Mouse (Mus musculus): ENCODE results near the gene Ucn.

The Ucn gene

DNA sequence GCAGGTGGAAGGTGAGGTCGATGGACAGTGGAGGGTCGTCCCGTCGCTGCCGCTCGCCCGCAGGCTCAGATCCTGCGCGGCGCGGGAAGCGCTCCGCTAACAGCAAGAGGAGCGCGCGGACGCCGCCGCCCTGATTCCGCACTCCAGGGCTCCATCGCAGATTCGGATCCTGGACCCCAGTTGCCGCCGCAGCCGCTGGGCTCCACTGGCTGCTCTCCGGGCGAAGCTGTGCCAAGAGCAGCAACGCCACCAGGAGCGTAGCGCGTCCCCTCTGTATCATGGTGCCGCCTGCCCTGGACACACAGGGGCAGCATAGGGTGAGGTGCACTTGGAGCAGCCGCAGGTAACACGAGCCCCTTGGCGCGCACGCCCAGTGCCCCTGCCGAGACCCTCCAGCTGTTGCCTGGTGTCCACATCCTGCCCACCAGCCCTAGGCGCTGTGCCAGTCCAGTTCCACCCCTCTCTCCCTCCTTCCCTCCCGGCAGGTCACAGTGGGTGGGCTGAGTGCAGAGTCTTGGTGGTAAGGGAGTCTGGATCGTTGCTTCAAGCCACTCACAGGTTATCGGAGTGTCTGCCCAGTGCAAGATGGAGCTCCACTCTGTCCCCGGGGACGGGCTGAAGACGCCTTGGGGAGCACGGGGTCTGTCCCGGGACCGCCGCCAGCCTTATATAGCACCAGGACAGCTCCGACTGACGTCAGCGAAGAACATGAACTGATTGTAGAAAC lies at the start of gene Ucn:
TSS of gene Ucn (minus strand) at position 589 of the 727 bp plus-strand sequence.
- peak; percentile 34 for DNase-seq

DNA sequence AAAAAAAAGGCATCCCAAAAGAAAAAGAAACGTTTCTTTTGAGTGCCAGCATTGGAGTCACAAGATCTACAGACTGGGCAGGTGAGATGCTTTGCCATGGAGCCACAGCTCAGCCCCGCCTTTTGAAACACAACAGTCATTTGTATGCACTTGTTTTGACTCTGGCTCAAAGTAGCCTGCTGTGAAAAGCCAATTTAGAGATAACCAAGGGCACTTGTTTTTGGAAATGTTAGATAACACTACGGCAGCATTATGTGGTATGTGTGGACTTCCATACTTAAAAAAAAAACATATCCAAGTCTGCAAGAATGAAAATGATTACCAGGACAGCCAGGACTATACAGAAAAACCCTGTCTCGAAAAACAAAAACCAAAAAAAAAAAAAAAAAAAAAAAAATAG lies 45.0 kb upstream of the Ucn start:
- DNase-seq, result no peak

DNA sequence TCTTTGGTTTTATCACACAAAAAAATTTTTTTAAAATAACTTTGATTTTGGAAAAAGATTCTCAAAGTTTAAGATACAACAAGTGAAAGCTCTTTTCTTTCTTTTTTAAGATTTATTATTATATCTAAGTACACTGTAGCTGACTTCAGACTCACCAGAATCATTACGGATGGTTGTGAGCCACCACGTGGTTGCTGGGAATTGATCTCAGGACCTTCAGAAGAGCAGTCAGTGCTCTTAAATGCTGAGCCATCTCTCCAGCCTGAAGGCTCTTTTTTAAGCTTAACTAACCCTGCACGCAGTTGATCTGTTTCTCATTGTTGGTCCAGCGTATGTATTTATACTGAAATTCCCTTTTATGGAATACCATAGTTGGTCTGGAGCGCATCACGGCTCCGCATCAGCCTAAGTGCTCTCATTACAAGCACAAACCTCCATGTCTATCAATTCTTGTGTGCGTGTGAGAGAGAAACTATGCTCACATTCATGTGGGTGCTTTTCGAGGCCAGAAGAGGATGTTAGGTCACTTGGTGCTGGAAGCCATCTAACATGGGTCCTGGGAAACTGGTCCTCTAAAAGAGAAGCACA lies 42.6 kb upstream of the Ucn start:
- DNase-seq, result no peak

DNA sequence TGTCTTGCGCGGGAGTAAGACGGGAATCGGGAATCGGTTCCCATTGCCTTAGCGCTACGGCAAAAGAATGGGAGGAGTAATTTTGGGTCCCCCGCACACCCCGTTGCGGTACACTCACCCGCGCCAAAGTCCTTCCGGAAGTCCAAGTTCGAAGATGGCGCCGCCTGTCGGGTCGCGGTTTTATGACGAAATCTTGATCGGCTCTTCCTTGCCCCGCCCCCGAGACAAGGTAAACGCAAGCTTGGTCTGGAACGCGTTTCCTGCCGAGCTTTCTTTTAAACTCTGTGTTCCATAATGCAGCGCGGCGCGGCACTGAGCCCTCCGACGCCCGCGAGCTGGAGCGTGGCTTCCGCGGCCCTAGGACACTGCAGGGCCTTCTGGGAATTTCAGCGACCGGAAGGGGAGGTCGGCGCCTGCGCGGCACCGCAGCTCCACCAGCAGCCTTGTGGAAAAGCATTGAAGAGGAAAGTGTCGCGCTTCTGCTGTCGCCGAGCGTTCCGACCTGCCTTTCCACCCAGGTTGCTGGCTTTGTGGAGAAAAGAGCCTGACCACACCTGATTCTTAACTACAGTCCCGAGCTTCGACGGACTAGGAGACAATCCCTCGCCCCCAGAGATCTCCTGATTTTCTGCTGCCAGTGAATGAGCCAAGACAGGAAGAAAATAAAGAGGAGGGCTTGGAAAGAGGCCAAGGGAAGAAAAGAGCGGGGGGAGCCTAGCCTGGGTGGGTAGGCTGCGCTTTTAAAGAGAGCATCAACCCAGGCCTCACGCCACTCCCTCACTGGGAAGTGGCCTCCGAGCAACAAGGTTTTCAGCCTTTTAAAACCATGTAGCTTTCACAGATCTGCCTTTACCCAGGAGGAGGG lies 41.4 kb upstream of the Ucn start, which contains the start of the genes Gm29609 and Gtf3c2:
TSS of gene Gm29609 (minus strand) at position 146 of the 865 bp plus-strand sequence.
TSS of gene Gtf3c2 (minus strand) at position 379 of the 865 bp plus-strand sequence.
- peak; percentile 96 for DNase-seq

DNA sequence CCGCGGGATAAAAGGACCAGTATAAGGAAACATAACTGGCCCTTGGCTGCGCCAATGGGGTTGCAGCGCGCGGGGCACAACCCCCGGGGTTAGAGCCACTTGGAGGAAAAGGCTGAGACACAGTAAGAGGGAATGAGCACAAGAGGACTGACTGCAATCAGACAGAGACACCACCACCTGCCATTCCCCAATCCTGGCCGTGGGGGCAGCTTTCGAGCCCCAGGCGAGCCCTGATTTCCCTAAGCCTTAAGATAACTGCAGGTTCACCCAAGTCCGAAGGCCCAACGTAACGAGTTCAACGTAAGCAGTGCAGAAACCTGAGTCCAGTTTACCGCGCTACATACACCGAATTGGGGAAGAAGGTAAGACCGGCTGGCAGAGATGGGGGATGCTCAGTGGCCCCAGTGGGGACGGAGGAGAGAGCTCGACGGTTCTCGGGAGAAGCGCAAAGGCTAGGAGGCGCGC lies 40.7 kb upstream of the Ucn start:
- DNase-seq, result peak; percentile 29

DNA sequence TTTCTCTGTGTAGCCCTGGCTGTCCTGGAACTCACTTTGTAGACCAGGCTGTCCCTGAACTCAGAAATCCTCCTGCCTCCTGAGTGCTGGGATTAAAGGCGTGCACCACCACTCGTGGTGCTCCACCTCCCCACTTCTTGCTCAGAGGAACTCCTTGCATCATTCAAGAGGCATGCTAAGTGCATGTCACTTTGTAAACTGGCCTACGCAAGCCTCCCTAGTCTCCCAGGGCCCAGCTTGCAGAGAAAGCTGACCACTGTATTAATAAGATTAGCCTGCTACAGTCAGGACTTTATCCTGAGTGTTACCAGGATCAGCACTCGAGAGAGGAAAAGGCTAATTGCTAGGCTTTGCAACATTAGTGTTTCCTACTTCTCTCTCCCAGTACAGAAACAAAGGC lies 30.0 kb upstream of the Ucn start:
- DNase-seq, result no peak

DNA sequence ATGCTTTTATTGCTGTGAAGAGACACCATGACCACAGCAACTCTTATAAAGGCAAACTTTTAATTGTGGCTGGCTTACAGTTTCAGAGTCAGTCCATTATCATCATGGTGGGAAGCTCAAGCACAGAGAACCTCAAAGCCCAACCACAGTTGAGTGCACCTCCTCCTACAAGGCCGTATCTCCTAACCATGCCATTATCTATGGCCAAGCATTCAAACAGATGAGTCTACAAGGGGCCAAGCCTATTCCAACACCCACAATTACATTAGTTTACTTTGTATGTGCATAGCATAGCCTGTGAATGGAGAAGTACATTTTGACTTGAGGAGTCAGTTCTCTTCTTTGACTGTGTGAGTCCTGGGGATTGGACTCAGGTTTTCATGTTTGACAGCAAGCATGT lies 26.2 kb upstream of the Ucn start:
- no peak for DNase-seq

DNA sequence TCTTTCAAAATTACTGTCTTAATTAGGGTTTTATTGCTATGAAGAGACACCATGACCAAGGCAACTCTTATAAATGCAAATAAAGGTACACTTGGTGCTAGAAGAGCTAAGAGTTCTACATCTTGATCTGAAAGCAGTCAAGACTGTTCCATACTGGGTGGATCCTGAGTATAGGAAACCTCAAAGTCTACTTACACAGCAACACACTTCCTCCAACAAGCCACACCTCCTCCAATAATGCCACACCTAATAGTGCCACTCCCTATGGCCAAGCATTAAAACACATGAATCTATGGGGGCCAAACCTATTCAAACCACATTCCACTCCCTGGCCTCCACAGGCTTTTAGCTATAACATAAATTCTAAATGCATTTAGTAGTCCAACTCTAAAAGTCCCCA lies 23.8 kb upstream of the Ucn start:
- no peak for DNase-seq

DNA sequence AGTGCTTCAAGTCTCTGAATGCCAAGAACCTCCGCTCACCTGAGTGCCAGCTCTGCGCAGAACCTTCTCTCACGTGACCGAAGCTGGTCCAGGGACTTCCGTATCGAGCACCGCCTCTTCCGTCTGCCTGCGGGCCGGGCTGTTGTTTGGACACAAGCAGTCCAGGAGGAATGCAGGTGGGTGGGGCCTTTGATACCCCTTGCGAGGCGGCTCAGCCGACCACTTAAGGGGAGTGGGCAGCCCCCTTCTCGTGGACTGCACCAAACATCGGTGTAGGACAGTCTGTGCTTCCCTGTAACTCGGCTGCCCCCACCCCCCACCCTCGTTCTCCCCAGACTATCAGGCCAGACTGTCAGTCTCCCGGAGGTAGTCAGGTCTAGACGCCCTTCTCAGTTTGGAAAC lies 15.5 kb upstream of the Ucn start, which contains the start of gene Mpv17:
TSS of gene Mpv17 (minus strand) at position 100 of the 402 bp plus-strand sequence.
- DNase-seq, result peak; percentile 89

DNA sequence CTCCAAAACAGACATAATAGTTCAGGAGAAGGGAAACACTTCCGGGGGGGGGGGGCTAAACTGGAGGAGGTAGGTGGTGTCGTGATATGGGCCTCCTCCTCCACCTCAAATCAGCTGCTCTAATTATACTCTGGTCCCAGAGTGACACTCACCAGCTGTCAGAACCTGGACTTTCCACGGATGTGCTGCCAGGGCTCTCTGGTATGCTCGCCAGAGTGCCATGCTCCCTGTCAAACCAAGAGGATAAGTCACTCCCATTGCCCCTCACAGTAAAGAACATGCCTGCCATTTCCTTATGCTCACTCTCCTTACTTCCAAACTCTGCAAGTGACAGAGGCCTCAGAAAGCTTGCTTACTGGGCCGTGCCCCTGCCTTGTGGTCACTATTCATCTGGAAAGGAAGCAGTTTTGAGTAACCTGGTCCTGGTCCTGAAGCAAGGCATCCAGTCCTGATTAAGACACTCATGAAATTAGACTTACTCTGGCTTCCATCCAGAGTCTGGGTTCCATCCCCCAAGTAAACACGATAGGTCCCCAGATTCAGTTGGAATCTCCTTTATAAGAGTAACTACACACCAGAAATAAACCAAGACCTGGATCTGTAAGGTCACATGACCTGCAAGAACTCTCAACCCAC lies 15.0 kb upstream of the Ucn start:
- DNase-seq, result peak; percentile 11

DNA sequence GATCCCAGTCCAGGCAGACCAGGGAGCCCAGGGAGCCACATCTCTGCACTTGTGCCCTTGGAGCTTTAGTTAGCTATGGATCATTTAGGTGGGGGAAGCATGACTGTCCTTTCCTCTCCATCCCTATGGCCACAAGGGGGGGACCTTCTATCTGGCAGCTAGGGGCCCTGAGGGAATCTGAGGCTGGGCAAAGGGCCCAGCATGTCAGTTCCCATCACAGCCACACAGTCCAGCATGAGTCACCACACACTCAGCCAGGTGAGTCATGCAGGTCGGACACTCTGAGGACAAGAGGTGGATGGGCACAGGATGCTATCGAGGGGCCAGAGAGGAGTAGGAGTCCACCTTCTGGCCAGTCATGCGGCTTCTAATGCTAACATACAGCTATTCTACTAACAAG lies 13.1 kb upstream of the Ucn start:
- no peak for DNase-seq

DNA sequence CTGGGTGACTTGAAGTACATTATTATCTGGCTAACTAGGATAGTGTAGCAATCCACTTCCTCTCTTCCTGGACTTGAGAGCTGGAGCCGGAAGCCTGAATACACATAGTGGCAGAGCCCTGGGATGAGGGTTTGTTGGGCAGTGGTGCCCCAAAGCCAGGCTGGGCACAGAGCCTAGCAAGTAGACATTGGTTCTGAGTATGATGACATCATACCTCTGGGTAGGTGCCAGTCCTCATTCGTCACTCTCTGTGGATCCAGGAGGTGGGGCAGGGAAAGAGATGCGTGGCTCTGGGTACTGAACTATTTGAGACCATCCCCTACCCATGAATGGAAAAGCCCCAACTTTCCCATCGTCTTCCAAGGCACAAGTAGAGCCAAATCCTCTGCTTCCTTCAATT lies 11.2 kb upstream of the Ucn start:
- DNase-seq, result peak; percentile 35

DNA sequence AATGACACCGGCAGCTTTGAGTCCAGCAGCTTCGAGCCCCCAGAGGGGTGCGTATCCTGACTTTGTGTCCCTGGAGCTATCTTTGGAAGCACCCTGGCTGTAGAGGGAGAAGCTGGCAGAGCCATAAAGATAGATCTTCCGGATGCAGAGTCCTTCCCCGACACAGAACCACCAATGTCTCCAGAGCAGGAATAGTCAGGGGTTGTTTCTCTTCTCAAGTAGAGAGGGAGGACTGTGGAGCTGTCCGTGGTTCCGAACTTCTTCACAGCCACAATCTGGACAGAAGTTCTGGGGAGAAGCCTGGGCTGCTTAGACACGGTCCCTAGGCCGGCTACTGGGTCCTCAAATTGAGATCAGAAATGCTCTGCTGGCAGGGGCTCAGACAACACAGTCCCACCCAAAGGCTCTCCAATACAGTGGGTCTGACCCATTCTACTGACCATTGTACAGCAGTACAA lies 368 bp upstream of the Ucn start:
- peak; percentile 45 for DNase-seq

DNA sequence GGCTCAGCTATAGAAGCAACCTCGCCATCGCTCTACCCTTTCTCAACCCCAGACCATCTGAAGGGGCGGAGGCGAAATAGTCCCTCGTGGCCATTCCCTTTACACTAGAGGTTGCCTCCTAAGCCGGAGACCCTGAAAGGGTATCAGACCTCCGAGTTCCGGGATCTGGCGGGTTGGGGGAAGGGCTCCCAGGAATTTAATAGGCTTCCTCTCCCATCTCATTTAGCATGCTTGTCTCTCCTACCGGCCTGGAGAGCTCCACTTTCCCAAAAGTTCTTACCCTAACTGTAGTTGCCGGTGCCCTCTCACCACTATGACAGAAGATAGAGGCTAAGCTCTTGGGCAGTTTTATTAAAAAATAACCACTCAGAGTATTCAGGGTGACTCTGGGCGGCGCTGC lies 971 bp downstream of the Ucn start:
- no peak for DNase-seq

DNA sequence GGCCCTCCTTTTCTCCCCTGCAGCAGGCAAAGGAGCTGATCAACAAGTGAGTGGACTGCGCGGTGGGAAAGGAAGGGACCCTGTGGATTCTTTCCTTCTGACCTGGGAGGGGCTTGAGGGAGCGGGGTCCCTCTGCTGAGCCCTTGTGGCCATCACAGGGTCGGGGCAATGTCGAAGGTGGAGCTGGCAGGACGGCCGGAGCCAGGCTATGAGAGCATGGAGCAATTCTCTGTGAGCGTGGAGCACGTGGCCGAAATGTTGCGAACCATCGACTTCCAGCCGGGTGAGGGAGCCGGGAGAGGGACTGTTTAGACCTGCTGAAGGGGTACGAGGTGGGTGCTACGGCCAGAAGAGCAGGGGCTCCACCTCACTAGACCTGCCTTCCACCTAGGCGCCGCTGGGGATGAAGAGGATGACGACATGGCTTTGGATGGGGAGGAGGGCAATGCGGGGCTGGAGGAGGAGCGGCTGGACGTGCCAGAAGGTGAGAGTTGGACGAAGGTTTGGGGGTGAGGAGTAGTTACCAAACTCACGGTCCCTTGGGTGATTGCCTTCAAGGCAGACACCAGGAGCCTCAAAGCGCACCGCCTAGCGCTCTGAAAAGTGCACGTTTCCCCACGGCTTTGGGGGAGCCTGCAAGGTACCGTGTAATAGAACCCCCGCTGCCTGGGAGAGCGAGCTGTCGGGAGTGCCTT lies 1.8 kb downstream of the Ucn start:
- DNase-seq, result no peak

DNA sequence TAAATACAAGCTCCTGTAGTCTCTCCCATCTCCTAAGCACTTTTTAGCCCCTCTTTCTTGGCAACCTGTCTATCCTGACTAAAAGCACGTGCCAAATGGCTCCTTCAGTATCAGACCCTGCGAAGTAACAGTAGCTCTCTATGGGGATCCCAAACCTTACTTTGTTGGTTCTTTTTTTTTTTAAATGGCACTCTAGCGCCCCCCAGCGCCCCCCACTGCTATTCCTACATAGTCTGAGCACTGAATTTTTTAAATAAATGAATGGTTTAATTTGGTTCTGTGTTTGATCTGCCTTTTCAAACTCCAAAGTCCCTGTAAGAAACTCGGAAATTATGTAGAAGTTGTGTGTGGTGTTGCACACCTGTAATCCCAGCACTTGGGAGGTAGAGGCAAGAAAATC lies 12.6 kb downstream of the Ucn start:
- no peak for DNase-seq

DNA sequence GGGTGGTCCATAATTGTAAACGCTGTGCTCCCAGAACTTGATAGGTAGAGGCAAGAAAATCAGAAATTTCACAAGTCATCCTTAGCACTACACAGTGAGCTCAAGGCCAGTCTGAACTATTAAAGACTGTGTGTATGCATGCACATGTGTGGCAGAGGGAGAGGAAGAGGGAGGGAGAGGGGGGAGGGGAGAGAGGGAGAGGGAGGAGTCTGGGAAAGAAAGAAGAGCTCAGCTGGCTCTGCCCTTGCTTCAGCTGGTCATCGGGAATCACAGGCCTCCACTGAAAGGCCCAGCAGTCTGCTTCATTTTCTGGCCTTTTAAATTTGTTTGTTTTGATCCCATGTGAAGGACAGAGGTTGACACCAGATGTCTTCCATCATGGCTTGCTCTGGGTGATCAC lies 15.1 kb downstream of the Ucn start:
- DNase-seq, result no peak

DNA sequence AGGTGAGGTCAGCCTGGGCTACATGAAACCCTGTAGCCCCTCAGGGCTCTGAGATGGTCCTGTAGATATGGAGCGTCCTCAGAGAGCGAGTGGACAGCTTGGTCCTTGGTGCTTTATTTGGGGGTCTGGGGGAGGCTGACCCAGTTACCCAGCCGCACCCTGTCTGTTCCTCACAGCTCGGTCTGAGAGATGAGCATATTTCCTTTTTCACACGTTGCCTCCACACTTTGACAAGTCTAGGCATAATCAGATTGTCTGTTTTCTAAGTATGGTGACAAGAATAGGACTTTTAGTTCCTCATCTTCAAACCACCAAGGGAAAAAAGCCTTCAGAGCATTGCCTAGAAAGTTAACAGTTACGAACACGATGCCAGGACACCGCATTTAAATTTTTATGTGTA lies 17.5 kb downstream of the Ucn start:
- no peak for DNase-seq

DNA sequence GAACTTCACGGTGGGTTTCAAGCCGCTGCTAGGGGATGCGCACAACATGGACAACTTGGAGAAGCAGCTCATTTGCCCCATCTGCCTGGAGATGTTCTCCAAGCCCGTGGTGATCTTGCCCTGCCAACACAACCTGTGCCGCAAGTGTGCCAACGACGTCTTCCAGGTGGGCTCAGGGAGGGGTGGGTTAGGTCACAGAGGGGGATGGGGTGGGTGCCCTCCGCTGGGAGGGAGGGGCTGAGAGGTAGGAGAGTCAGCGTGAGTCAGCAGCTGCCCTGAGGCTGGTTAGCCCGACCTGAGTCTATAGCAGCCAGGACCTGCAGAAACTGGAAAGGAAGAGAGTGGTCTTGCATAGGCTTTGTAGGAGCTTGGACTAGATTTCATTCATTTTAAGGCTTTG lies 21.7 kb downstream of the Ucn start:
- no peak for DNase-seq

DNA sequence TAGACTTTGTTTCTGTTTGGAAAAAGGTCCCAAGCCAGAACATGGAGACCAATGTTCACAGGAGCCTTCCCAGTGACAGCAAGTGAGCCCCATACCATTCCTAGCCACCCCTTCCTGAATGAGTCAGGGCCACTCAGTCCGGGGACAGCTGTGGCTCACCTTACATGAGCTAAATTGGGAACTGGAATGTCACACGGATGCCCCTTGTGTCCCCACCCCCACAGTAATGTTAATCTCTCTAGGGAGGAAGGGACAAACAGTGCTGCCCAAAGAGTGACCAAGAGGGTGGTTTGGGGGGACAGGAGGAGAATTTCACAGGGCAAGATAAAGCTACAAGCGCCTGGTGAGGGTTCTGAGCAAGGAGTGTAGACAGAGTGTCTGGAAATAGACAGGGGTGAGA lies 22.3 kb downstream of the Ucn start, which contains the start of gene Trim54:
TSS of gene Trim54 (plus strand) at position 359 of the 400 bp plus-strand sequence.
- no peak for DNase-seq

DNA sequence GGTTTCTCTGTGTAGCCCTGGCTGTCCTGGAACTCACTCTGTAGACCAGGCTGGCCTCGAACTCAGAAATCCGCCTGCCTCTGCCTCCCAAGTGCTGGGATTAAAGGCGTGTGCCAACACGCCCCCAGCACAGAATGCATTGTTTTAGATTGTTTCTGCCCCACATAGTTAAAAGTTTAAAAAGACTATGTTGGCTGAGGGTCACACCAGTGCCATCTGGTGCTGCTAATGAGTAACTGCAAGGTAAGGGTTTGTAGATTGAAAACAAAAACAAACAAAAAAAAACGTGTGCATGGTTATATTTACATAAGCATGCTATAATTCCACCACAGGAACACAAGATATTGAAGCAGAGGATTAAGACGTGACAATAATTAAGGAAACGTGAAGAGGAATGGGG lies 27.8 kb downstream of the Ucn start:
- no peak for DNase-seq

DNA sequence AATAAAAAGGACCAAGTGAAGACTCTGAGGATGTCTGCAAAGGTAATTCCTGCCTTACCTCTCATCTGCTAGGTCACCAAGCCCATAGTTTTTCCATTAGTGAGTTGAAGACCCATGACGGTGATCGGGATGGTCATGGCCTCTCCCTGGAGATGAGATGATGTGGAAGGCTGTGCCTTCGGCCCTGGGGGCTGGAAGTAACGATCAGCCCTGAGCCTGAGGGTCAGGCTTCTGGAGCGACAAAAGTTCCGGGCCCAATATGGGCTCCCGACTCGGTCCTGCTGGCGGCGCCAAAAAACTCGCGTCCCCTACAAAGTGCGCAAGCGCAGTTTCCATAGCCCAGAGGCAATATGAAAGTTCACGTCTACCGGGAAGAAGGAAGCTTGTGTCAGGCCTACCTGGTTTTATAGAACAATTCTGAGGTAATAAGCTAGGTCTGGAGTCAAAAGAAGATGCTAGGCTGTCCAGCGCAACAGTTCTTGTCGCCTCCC lies 30.6 kb downstream of the Ucn start, which contains the start of gene Slc30a3:
TSS of gene Slc30a3 (minus strand) at position 238 of the 491 bp plus-strand sequence.
- DNase-seq, result no peak

Measured in lung, postnatal 10 days (tissue).